Mouse (Mus musculus): ENCODE results near the gene Soga1.

DNA sequence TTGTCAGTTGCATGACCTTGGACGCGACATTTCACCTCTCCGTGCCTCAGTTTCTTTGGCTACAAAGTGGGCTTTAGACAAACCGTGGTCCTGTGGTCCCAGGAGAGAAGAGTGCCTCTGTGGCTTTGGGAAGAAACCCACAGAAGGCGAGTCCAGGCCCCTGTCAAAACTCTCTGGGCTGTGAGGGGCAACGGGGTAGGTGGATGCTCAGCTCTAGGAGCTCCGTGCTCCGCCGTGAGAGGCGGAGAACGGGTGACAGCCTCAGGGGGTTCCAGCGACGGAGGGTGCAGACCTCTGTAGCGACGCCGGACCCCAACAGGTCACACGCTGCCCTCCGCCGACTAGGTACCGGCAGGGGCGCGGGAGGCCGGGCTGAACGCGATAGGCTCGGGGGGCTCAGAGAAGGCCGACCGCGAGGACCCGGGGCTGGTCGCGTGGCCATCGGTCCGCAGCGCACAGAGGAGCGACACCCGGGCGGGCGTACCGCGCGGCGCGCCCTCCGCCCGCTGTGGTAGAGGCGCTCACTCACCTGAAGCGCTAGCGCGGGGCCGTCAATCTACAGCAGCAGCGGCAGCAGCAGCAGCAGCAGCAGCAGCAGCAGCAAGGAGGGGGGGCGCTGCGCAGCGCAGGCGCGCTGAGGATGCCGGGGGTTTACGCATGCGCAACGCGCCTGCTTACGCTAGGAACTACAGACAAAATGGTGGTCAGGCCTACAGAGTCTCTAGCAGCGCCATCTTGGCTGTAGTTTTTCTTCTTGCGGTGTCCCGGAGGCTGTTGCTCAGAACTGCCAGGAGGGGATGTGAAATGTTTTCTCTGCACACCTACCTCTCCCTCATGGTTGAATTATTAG, 87.4 kb downstream of the Soga1 start, which contains the start of gene Ndrg3:
- TF ChIP-seq CTCF (IDR thresholded peaks at IDR 0.05; ENCODE audit: low read depth, low read length) = 0 out of 2 replicates have a peak, but pooled peaks have one; percentile 20
- no peak for TF ChIP-seq POLR2AphosphoS5 (IDR thresholded peaks at IDR 0.05; ENCODE audit: insufficient replicate concordance, low read depth, low read length)
- TF ChIP-seq TAL1 (conservative IDR thresholded peaks at IDR 0.05; ENCODE audit: low read depth, low read length) = no peak
- TF ChIP-seq GATA1 (IDR thresholded peaks at IDR 0.05; ENCODE audit: borderline replicate concordance, low read length) = no peak
